Mouse (Mus musculus): ENCODE measurements around the gene Dpp6. TPM values are rescaled to one million over a fixed set of nuclear protein-coding genes. Genes with fewer than 3 reads are reported as not detected.

Dpp6 gene
- total RNA-seq, 2 experiments from 2014 or later = 5.0 to 7.1 TPM

GRCm38 (mm10) chr5:27203131-27203530 is 386.1 kb downstream of the Dpp6 start:
- DNase-seq = no peak

GRCm38 (mm10) chr5:27204721-27205120 is 387.7 kb downstream of the Dpp6 start:
- DNase-seq = peak; percentile 6

- DNase-seq = no peak
Observed at GRCm38 (mm10) chr5:27205754-27206153, 388.8 kb downstream of the Dpp6 start.

- DNase-seq = no peak
Observed at GRCm38 (mm10) chr5:27206213-27206612, 389.2 kb downstream of the Dpp6 start.

GRCm38 (mm10) chr5:27220116-27220515 is 403.1 kb downstream of the Dpp6 start:
- DNase-seq = no peak

- DNase-seq = no peak
Observed at GRCm38 (mm10) chr5:27242078-27242477, 425.1 kb downstream of the Dpp6 start.

- no peak for DNase-seq
Observed at GRCm38 (mm10) chr5:27243226-27243625, 426.2 kb downstream of the Dpp6 start.

GRCm38 (mm10) chr5:27247793-27248192 is 430.8 kb downstream of the Dpp6 start:
- DNase-seq = no peak

- DNase-seq = no peak
Observed at GRCm38 (mm10) chr5:27248685-27249084, 431.7 kb downstream of the Dpp6 start.

GRCm38 (mm10) chr5:27249951-27250350 is 432.9 kb downstream of the Dpp6 start:
- DNase-seq = peak; percentile 9

- peak; percentile 41 for DNase-seq
Observed at GRCm38 (mm10) chr5:27250906-27251305, 433.9 kb downstream of the Dpp6 start.

GRCm38 (mm10) chr5:27251361-27251760 is 434.4 kb downstream of the Dpp6 start:
- DNase-seq = no peak

- DNase-seq = no peak
Observed at GRCm38 (mm10) chr5:27255247-27255646, 438.2 kb downstream of the Dpp6 start.

GRCm38 (mm10) chr5:27258636-27259035 is 441.6 kb downstream of the Dpp6 start:
- DNase-seq = no peak

GRCm38 (mm10) chr5:27261746-27262727 is 445.0 kb downstream of the Dpp6 start:
- peak; percentile 13 for DNase-seq

GRCm38 (mm10) chr5:27262751-27263150 is 445.7 kb downstream of the Dpp6 start:
- no peak for DNase-seq

- DNase-seq = no peak
Observed at GRCm38 (mm10) chr5:27265281-27265680, 448.3 kb downstream of the Dpp6 start.

- DNase-seq = no peak
Observed at GRCm38 (mm10) chr5:27271336-27271735, 454.3 kb downstream of the Dpp6 start.

GRCm38 (mm10) chr5:27274781-27275395 is 457.9 kb downstream of the Dpp6 start:
- no peak for DNase-seq

GRCm38 (mm10) chr5:27275871-27276270 is 458.9 kb downstream of the Dpp6 start:
- no peak for DNase-seq

- no peak for DNase-seq
Observed at GRCm38 (mm10) chr5:27278120-27278645, 461.2 kb downstream of the Dpp6 start.

- no peak for DNase-seq
Observed at GRCm38 (mm10) chr5:27286876-27287275, 469.9 kb downstream of the Dpp6 start.

GRCm38 (mm10) chr5:27291378-27291777 is 474.4 kb downstream of the Dpp6 start:
- no peak for DNase-seq

All from adrenal gland, postnatal 10 days (tissue).